In genomic region chr13:119339762-119340161, GRCm38 (mm10) we compare ENCODE assay signal across 15 mouse cellular contexts.
DNase-seq lines count a peak whose midpoint lies in the region; ATAC-seq and TF ChIP-seq lines count a peak whose summit lies in the region.
"Had no signal": no experiment of that assay in that cellular context is flagged by ENCODE, and none has a peak within 500 bp of the region (broad histone marks: within the 10 kb centered on the region; RNA-seq: fewer than 3 reads in every experiment).

No protein-coding gene starts in this region.

- no peak overlapping the region for H3K9ac ChIP-seq in lung, embryonic 14.5 days

- peak overlapping the region; percentile 71; the same call in 1 of the 2 replicates for H3K27ac ChIP-seq in lung, embryonic 14.5 days (ENCODE audit: low read depth)
- H3K27ac ChIP-seq: hindbrain, embryonic 10.5 days; macrophage had no signal

- H3K4me3 ChIP-seq in lung, embryonic 14.5 days (ENCODE audit: low read depth, low read length) = no peak overlapping the region
- H3K4me3 ChIP-seq: hindbrain, embryonic 10.5 days had no signal

- ATAC-seq in lung, embryonic 14.5 days (ENCODE audit: insufficient read depth) = no peak
- ATAC-seq: activated CD4-positive, CD25-positive, alpha-beta regulatory T cell, adult 4 months had no signal

- 80% methylated on average over 11 of the region's 11 CpGs for WGBS in lung, embryonic 14.5 days

- H3K27me3 ChIP-seq in lung, embryonic 14.5 days (ENCODE audit: insufficient read depth, low read length) = no peaks in the 10 kb centered on the region

- H3K4me2 ChIP-seq in lung, embryonic 14.5 days = no peak overlapping the region

- H3K4me1 ChIP-seq in lung, embryonic 14.5 days (ENCODE audit: insufficient read depth) = no peaks in the 10 kb centered on the region
- H3K4me1 ChIP-seq: hindbrain, embryonic 10.5 days had no signal

- peaks cover 17% of the 10 kb centered on the region for H3K36me3 ChIP-seq in lung, embryonic 14.5 days (ENCODE audit: insufficient read depth)

- DNase-seq in cerebellum, postnatal 14 days = peak; percentile 66 to 69
- no peak for DNase-seq in cerebellum, adult 9-11 months
- DNase-seq in ovary, adult 18-20 months (ENCODE audit: low spot score) = peak; percentile 4
- DNase-seq in ovary, postnatal 10 days (ENCODE audit: low spot score) = no peak
- no peak for DNase-seq in lung, embryonic 14.5 days
- DNase-seq in testis, postnatal 14 days (ENCODE audit: low spot score) = peak; percentile 71
- no peak for DNase-seq in embryo, embryonic 10.5 days (ENCODE audit: low spot score)
- DNase-seq in frontal cortex, postnatal 14 days (ENCODE audit: low spot score in 2 of 2) = no peak
- DNase-seq: B cell, adult 2 months; embryo, embryonic 11 days; kidney, adult 11 months had no signal

- H3K9me3 ChIP-seq in lung, embryonic 14.5 days (ENCODE audit: low read depth, low read length) = no peaks in the 10 kb centered on the region
- H3K9me3 ChIP-seq: G1E; hindbrain, embryonic 10.5 days had no signal

- TF ChIP-seq CTCF in lung, embryonic 14.5 days (IDR thresholded peaks at IDR 0.05; ENCODE audit: low read depth) = no peak

Comparison
In these comparisons a context has a peak if more than half of its experiments do, and no peak if none do; other contexts are left out.
1. DNase-seq: peak in cerebellum, postnatal 14 days (2 of 2), ovary, adult 18-20 months (single experiment) and testis, postnatal 14 days (single experiment); none in cerebellum, adult 9-11 months (single experiment), ovary, postnatal 10 days (single experiment), lung, embryonic 14.5 days (single experiment), embryo, embryonic 10.5 days (single experiment) and frontal cortex, postnatal 14 days (0 of 2).